Comparison of ENCODE assay signal across 31 mouse cellular contexts in genomic region chr8:87019795-87020194, GRCm38 (mm10).
"Had no signal": no experiment of that assay in that cellular context is flagged by ENCODE, and none has a peak within 500 bp of the region (broad histone marks: within the 10 kb centered on the region; RNA-seq: fewer than 3 reads in every experiment).

No protein-coding gene starts in this region.

- DNase-seq: left cerebral cortex, postnatal 4 days; liver; liver, embryonic 13.5 days; liver, postnatal 0 days; lung, adult 18-20 months; lung, adult 2 months; lung, embryonic 14.5 days; lung, postnatal 10 days; lung, postnatal 14 days; lung, postnatal 36 days; lung, postnatal 4 days; midbrain, embryonic 14.5 days had no signal

- ATAC-seq: liver, embryonic 12.5 days; liver, postnatal 0 days; lung, postnatal 0 days; midbrain, embryonic 13.5 days; midbrain, embryonic 15.5 days; midbrain, embryonic 16.5 days had no signal

- H3K4me3 ChIP-seq: limb, embryonic 10.5 days; limb, embryonic 12.5 days; limb, embryonic 13.5 days; limb, embryonic 15.5 days; liver, embryonic 12.5 days; liver, embryonic 13.5 days; liver, embryonic 15.5 days; lung, embryonic 15.5 days; megakaryocyte, embryonic 14.5 days; midbrain, embryonic 10.5 days; midbrain, embryonic 12.5 days; midbrain, embryonic 13.5 days; midbrain, embryonic 15.5 days; myocyte had no signal

- H3K4me1 ChIP-seq: limb, embryonic 12.5 days; limb, embryonic 13.5 days; limb, embryonic 15.5 days; liver, embryonic 12.5 days; liver, embryonic 13.5 days; liver, embryonic 15.5 days; lung, embryonic 15.5 days; megakaryocyte, embryonic 14.5 days; midbrain, embryonic 10.5 days; midbrain, embryonic 12.5 days; midbrain, embryonic 13.5 days; midbrain, embryonic 15.5 days had no signal

- H3K4me2 ChIP-seq: limb, embryonic 12.5 days; limb, embryonic 13.5 days; limb, embryonic 15.5 days; liver, embryonic 11.5 days; liver, embryonic 12.5 days; liver, embryonic 13.5 days; liver, embryonic 15.5 days; lung, embryonic 14.5 days; lung, embryonic 15.5 days; midbrain, embryonic 11.5 days; midbrain, embryonic 12.5 days; midbrain, embryonic 13.5 days; midbrain, embryonic 15.5 days had no signal

- H3K9ac ChIP-seq: limb, embryonic 12.5 days; limb, embryonic 13.5 days; limb, embryonic 15.5 days; liver, embryonic 12.5 days; liver, embryonic 13.5 days; liver, embryonic 14.5 days; liver, embryonic 15.5 days; liver, postnatal 0 days; lung, embryonic 14.5 days; lung, embryonic 15.5 days; midbrain, embryonic 12.5 days; midbrain, embryonic 13.5 days; midbrain, embryonic 15.5 days had no signal

- H3K9me3 ChIP-seq: limb, embryonic 10.5 days; limb, embryonic 12.5 days; limb, embryonic 13.5 days; limb, embryonic 15.5 days; liver, embryonic 12.5 days; liver, embryonic 13.5 days; liver, embryonic 15.5 days; lung, embryonic 15.5 days; midbrain, embryonic 10.5 days; midbrain, embryonic 12.5 days; midbrain, embryonic 13.5 days; midbrain, embryonic 15.5 days had no signal

- H3K27ac ChIP-seq: limb, embryonic 10.5 days; limb, embryonic 12.5 days; limb, embryonic 13.5 days; limb, embryonic 15.5 days; liver, embryonic 12.5 days; liver, embryonic 13.5 days; liver, embryonic 14.5 days; liver, embryonic 15.5 days; lung, embryonic 15.5 days; macrophage; midbrain, embryonic 10.5 days; midbrain, embryonic 12.5 days; midbrain, embryonic 13.5 days; midbrain, embryonic 15.5 days had no signal

- H3K36me3 ChIP-seq: limb, embryonic 10.5 days; limb, embryonic 12.5 days; limb, embryonic 13.5 days; limb, embryonic 15.5 days; liver, embryonic 12.5 days; liver, embryonic 13.5 days; liver, embryonic 15.5 days; lung, embryonic 15.5 days; midbrain, embryonic 10.5 days; midbrain, embryonic 12.5 days; midbrain, embryonic 13.5 days; midbrain, embryonic 15.5 days had no signal

- H3K27me3 ChIP-seq: limb, embryonic 12.5 days; limb, embryonic 13.5 days; limb, embryonic 15.5 days; liver, embryonic 12.5 days; liver, embryonic 13.5 days; liver, embryonic 15.5 days; lung, embryonic 15.5 days; megakaryocyte, embryonic 14.5 days; midbrain, embryonic 12.5 days; midbrain, embryonic 13.5 days; midbrain, embryonic 15.5 days had no signal
